Mouse (Mus musculus): ENCODE data around the gene Gm28047. TPM values are rescaled to one million over a fixed set of nuclear protein-coding genes. Genes with fewer than 3 reads are reported as not detected.

Gm28047 gene
- total RNA-seq, 2 experiments from 2014 or later = 1.7 to 3.2 TPM

DNA sequence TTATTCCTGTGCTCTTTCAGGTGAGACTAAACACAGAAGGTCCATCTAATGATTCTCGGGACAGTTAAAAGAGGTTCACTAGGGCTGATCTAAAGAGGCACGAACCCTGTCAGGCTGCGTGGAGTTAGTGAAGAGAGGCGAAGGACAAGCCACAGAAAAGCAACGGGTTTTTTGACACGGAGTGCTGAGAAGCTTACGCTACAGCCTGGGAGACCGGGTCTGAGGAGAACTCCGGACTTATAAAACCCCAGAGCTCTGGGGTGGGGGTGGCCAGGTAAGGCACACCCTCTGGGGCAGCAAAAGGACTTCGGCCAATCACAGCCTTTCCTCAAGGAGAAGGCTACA lies 107.3 kb downstream of the Gm28047 start:
- DNase-seq (ENCODE audit: low spot score in 2 of 2) = no peak

DNA sequence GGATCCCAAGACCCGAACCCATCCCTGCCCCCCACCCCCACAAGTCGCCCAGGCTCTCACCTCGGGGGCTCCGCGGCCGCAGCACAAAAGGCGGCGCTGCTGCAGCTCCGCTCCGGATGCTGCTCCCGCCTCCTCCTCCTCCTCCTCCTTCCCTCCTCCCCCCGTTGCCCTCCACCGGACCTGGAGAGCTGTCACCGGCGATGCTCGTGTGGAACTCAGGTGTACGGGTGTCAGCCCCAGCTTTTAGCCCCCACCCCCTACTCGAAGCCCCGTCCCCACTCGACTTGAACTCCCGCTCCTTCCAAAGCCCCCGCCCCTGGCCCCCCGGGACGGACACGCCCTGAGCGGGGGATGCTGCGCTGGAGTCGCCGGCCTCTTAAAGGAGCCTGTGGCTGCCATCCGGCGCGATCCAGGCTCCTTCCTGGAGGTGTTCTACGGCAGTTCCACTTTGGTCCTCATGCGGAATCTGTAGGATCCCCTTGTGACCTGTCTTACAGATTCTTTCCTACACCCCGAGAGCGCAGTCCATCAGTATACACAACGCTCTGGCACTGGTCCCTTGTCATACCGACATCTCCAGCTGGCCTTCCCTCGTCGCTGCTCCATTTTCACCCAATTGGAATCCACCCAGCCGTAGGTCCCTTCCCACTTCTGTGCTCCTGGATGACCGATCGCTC lies 108.0 kb downstream of the Gm28047 start, which contains the start of gene Map3k12:
Map3k12 (minus strand) TSS at position 337 of the 677 bp plus-strand sequence.
- DNase-seq (ENCODE audit: low spot score in 2 of 2) = peak; percentile 76 to 78

DNA sequence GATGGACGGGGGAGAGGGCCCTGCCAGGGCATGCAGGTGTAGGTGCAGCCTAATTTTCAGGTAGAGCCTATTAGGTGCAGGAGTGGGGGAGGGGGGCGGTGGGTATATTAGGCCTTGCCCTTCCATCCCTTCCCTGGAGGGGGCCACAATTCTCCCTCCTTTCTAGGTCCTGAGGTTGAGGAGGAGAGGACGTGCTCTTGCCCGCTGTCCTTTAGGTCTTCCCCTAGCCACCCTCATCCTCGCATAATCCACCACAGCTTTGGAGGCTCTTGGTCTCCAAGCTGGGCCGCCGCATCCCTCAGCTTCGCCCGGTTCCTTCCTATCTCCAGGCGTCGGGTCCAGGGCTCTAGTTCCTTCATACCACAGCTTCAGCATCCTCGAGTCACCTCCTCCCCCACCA lies 108.6 kb downstream of the Gm28047 start:
- DNase-seq (ENCODE audit: low spot score in 2 of 2) = no peak

DNA sequence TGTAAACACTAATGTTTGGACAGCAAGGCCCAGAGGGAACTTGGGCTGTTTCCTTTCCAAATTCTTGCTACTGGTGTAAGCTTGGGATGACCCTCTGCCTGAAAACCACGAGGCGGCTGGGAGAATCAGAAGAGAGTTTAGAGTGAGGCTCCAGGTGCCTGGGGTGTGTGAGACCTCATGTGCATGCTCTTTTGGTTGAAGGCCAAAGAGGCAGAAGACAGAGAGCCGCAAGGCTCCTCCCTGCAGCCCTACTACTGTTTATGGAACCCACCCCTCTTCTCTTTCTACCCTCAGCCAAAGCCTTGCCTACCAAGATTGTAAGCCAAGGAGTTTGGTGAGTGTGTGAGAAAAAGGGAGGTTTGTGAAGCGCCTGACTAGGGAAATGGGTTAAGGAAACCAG lies 109.1 kb downstream of the Gm28047 start:
- DNase-seq (ENCODE audit: low spot score in 2 of 2) = no peak

DNA sequence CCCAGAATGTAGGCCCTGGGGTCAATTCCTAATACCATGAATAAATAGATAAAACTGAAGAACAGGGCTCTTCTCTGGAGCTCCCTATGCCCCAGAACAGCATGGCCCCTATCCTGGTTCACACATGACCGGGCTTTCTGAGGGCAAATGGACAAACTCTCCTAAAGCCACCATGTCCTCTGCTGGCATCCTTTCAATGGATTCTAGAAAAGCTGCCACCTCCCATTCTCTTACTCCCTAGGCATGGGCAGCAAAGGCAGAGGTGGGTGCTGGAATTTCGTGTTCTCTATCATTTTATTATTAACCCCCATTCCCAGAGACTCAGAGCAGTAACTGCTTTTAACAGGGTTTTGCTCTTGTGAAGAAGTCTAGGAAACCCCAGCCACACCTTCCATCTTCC lies 109.6 kb downstream of the Gm28047 start:
- DNase-seq (ENCODE audit: low spot score in 2 of 2) = no peak

DNA sequence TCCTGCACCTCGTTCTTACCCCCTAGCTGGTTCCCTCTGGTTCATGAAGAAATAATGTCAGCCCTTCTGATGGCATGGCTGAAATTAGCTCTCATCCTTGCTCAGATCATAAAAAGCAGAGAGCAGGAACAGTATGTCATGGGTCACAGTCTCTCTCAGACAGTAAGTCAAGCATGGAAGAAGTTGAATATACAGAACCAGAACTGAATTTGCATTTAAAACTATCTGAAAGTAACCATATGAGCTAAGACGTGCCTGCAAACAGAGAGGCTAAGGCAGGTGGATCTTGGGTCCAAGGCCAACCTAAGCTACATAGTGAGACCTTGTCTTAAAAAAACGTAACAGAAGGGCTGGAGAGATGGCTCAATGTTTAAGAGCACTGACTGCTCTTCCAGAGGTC lies 111.9 kb downstream of the Gm28047 start:
- no peak for DNase-seq (ENCODE audit: low spot score in 2 of 2)

DNA sequence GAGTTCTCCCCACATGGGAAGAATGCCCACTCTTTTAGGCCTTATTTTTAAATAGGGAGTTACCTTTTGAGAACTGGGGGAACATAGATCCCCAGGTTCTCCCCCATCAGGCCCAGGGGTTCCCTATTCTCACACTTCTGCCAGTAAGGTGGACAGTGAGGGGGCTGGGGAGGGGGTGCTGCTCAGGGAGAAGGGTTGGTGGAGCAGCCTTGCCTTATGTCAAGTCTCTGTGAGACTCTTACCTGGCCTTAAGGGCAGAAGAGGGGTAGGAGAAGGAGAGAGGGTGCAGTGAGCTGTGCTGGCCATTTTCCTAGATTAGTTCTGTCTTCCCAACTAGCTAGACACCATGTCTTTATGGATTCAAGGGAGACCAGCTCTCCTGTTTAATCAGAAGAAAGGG lies 112.4 kb downstream of the Gm28047 start:
- DNase-seq (ENCODE audit: low spot score in 2 of 2) = no peak

DNA sequence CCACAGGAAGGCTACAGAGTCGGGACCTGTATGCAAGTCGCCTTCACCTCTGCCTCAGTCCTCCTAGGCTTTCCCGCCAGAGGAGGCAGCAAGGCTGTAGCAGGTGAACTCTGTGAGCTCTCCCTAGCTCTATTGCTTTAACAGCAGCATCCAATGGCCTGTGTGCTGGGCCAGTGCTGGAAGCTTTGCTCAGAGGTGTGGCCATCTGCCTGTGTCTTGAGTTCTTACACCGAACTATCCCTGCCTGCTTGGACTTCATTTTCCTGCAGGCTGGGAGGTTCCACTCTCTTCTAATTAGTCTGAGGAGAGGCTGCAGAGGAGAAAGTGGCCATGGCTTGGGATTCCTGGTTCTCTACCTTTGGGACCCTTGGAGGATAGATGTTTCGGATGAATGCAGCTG lies 112.9 kb downstream of the Gm28047 start:
- no peak for DNase-seq (ENCODE audit: low spot score in 2 of 2)

DNA sequence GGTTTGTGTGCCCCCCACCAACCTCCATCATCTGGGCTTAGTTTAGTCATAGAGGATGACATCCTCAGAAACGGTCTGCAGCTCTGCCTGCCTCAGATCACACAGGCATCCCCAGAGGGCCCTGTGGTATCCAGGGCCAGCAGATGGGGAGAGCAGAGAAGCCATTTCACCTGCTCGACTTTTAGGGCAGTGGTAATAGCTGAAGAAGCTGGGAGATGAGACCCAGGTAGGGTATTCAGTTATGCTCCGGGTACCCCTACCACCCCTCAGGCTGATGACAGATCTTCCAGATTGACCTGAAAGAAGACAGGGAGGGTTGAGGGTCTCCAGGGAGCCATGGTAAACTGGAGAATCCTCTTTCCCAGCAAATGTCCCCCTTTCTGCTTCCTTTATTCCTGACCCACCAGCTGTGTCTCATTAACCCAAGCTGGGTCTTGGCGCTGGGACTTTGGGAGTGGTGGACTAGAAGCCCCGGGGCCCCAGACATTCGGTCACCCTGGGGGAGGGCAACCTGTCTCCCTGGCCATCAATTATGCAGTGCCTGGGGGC lies 113.5 kb downstream of the Gm28047 start:
- no peak for DNase-seq (ENCODE audit: low spot score in 2 of 2)

DNA sequence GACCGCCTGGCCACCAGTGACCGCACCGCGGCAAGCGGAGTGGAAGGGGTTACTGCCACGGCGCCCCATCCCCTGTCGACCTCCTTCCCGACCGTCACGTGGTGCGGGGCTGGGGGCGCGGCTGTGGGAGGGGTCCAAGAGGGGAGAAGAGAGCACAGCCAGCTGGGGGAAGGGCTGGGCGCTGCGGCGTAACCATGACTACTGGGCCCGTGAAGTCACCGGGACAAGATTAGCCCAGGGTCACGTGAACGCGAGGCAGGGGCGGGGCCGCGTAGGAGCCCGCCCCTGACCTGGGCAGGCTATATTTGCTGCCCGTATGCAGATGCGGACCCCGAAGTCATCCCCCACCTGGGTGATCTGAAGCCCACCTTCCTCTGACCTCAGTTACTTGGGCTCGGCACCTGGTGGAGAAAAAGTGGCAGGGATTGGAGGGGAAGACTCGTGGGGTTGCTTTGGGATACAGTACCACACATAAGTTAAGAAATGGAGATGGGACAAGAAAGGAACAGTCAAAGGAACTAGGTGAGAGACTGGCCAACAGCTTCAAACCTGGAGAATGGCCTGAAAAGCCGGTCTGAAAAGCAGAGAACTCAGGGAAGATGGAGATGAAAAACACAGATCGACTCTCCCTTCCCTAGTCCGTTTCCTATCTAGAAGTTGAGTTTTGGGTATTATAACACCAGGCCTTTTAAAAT lies 114.1 kb downstream of the Gm28047 start:
- DNase-seq (ENCODE audit: low spot score in 2 of 2) = peak; percentile 79

DNA sequence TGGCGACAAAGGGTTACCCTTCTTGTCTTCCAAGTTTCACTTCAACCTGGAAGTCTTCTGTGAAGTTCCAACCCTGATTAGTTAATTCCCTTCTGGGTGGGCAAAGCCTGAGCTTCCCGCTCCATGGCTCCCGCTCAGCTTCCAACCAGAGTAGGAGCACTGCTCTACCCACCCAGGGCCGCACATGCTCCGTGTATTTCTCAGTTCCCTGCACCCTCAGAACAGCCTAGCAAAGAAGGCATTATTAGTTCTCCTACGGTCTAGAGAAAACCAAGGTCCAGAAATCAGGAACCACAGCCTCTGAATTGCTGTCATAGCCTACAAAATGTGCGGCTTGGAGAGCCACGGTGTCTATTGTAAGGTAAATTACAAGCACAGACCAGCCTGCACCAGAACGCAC lies 114.8 kb downstream of the Gm28047 start:
- DNase-seq (ENCODE audit: low spot score in 2 of 2) = no peak

DNA sequence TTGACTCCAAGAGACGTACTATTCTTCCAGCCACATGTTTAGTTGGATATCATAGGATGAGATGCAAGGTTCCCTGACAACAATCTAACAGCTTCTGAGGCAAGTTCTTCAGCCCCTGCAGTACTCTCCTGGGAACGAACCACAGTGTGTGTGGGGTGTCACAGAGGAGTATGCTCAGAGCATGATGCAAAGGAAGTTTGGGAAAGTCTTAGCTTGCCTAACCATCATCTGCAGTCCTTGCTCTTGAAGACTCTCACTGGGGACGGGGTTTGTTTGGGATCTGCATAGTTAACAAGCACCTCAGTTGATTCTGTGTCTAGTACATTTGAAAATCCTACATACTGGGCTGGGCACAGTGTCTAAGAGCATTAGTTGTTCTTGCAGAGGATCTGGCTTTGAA lies 116.5 kb downstream of the Gm28047 start:
- no peak for DNase-seq (ENCODE audit: low spot score in 2 of 2)

DNA sequence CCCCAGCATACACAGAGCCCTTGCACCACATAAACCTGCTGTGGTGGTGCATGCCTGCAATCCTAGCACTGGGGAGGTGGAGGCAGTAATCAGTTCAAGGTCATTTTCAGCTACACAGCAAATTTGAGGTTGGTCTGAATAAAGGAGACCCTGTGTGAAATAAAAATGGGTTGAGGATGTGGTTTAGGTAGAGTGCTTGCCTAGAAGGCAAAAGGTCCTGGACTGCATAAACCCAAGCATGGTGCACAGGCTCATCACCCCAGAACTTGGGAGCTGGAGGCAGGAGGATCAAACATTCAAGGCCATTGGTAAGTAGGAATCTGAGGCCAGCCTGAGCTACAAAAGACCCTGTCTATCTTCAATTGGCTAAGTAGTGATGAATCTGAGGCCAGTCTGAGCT lies 117.3 kb downstream of the Gm28047 start:
- DNase-seq (ENCODE audit: low spot score in 2 of 2) = no peak

DNA sequence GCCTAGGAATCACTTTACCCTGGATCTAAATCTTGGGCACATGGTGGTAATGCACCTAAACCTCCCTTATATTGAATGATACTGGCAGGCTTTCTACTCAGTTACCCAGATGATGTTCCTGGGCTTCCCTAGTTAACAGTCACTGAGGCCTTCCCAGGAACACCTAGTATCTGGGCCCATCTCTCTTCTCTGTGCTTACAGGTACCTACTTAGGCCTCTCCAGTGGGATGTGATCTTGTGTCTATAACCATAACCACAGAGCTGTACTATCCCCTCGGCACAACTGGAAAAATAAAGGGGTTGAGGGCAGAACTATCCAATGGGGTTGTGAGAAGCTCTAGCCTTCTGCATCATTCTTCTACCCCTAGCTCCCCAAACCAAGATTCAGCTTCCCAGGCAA lies 118.0 kb downstream of the Gm28047 start:
- DNase-seq (ENCODE audit: low spot score in 2 of 2) = no peak

DNA sequence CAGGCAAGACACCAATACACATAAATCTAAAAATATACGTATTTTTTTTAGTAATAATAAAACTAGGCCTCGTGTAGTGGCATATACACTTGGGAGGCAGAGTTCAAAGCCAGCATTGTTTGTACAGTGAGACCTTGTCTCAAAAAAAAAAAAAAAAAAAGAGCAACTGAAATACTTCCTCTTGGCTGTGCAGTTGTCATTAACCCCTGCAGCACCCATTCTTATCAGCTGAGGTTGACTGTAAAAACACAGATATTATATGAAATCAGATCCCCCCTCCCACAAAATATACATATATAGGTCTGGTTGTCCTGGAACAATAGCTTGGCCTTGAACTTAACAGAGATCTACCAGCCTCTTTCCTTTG lies 118.4 kb downstream of the Gm28047 start:
- DNase-seq (ENCODE audit: low spot score in 2 of 2) = no peak

DNA sequence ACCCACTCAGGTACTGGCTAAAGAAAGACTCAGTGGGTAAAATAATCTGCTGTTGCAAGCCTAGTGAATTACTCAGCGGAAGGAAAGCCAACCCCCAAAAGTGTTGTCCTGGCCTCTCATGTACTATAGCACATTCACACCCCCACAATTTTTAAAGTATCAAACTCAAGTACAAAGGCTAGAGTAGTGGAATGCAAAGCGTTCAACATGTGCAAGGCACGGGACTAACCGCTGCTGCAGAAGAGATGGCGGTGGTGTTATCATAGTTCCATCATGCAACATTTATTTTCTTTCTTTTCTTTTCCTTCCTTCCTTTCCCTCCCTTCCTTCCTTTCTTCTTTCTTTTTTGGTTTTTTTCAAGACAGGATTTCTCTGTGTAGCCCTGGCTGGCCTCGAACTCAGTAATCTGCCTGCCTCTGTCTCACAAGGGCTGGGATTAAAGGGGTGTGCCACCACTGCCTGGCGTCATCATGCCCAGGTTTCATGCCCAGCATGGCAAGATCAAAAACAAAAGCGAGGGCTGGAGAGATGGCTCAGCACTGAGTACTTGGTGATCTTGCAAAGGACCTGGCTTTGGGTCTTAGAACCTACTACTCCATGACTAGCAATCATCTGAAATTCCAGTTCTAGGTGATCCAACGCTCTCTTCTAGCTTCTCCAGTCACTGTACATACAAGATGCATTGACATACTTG lies 119.0 kb downstream of the Gm28047 start:
- DNase-seq (ENCODE audit: low spot score in 2 of 2) = no peak

DNA sequence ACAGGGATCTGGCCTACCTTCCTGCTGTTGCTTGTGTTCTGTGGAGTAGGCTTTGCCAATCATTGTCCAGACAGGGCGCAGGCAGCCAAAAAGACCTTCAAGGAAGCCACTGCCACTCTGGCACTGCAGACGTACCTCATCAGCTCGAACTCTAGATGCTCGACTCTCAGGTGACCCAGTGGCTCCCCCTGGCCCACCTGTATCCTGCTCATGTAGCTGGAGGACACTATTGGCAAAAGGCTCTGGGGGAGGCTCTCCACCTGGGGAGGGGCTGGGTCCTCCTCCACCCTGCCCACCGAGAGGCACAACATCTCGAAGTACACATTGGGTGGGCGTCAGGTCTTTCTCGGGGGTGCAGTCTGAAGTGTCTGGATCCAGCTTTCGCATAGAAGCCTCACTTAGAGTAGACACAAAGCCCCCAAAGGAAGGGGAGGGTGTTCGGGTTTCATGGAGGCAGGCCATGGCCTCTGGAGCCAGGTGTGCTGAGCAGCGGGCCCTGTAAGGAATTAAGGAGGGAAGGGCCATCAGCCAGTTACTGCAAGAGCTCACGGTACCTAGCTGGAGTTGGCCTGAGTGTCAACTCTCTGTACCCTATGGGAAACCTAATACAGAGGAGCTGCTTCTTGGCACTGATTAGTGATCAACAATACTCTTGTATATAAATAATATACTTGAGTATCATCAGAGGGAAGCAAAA lies 119.6 kb downstream of the Gm28047 start:
- DNase-seq (ENCODE audit: low spot score in 2 of 2) = no peak

DNA sequence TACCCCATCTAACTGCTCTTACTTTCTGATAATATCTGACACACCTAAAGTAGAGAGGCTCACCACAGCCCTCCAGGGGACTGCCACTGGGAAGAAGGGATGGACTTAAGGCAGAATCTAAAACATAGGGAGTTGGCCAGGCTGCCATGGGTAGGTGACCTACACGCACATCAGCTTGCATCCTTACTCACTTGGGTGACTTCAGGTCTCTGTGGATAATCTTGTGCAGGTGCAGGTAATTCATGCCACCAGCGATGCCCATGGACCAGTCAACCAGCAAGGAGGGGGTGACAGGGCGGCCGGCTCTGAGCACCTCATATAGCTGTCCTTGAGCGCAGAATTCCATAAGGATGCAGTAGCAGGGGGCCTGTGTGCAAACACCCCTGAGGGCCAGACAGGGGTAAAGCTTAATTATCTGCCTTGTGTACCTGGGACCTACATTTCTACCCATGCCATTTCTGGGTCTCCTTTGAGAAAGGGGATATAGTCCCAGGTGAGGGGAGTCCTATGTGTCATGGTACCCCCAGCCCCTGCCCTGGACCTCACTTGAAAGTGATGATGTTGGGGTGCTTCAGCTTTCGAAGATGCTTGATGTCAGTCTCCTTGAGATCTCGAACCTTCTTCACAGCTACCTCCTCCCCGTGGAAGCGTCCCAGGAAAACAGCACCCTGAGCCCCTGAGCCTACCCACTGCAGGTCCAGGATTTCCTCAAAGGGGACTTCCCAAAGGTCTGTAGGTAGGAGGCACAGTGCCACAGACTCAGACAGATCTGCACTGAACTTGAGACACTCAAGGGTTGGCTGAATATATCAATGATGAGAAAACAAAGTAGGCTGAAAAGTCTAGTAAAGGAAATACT lies 120.7 kb downstream of the Gm28047 start:
- DNase-seq (ENCODE audit: low spot score in 2 of 2) = no peak

DNA sequence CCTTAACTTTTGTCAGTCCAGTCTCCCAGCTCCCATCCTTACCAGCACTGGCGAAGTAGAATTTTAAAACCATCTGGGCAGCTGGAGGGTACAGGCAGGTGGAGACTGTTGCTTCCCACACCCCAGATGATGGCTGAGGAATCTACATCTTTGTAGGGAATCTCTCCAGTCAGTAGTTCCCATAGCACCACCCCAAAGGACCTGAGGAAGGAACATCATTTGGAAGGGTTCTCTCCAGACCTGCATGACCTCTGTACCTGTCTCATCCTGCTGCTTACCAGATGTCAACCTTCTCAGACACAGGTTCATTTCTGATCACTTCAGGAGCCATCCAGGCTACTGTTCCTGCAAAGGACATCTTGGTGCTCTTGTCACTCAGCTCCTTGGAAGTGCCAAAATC lies 121.4 kb downstream of the Gm28047 start, which contains the start of gene Gm10337:
Gm10337 (plus strand) TSS at position 276 of the 400 bp plus-strand sequence.
- no peak for DNase-seq (ENCODE audit: low spot score in 2 of 2)

DNA sequence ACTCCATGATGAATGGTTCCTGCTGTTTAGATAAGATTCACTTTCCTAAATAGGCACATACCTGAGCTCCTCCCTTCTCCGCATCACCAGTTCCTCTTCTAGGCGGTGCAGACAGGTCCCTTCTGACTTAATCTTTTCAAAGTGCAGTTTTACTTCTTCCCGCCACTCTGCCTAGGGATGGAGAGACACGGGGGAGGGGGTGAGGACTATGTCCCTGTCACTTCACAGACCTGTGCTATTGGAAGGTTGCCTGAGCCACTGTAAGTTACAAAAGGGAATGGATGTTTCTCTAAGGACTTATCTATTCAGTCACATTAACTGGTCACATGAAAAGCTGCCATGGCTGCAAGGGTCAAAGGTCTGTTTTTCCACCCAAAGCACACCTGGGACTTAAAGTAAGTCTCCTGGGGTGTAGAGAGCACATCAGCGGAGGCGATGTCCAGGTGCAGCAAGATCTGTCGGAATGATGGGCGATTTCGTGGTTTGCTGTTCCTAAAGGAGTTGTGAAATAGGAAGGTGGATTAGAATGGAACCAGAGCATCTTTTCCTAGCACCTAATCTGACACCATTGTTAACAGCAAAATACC lies 122.5 kb downstream of the Gm28047 start:
- DNase-seq (ENCODE audit: low spot score in 2 of 2) = no peak

Data from adrenal gland, adult 18-20 months (tissue).